In the genomic region with DNA sequence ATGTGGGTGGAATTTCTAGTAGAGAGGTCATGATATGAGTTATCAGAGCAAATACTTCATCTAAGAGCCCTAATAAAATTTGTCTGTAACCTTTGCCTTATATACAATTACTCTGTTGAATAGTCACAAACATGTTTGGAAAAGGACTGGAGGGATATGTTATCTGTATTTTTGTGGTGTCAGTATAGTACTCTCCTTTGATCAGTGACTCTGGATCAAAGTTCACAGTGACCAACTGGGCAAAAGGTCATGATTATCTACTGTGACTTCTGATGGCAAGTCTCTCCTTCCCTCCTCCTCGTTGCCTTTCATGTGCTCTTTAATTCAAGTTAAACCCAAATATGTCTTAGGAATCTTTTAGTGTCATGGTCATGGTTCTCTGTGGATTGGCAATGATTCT, we compare ENCODE assay signal across 27 mouse cellular contexts. TPM values are rescaled to one million over a fixed set of nuclear protein-coding genes. Genes with fewer than 3 reads are reported as not detected.
"Had no signal": no experiment of that assay in that cellular context is flagged by ENCODE, and none has a peak within 500 bp of the region (broad histone marks: within the 10 kb centered on the region; RNA-seq: fewer than 3 reads in every experiment).

No protein-coding gene starts in this region.

- DNase-seq: kidney, adult 8-10 months; kidney, postnatal 25 days; layer of hippocampus, adult 9-11 months; liver, embryonic 13.5 days; lung, adult 18-20 months; lung, postnatal 10 days; lung, postnatal 36 days; right cerebral cortex, adult 18-20 months; right cerebral cortex, postnatal 14 days; right cerebral cortex, postnatal 4 days; spleen, adult 18-20 months; thymus, postnatal 25 days had no signal

- H3K4me2 ChIP-seq: limb, embryonic 13.5 days; liver, embryonic 13.5 days; lung, embryonic 15.5 days; midbrain, embryonic 15.5 days; neural tube, embryonic 12.5 days; neural tube, embryonic 15.5 days; stomach, embryonic 15.5 days had no signal

- ATAC-seq: hindbrain, postnatal 0 days; inflammation-experienced regulatory T-cells, adult 6 months; midbrain, embryonic 15.5 days had no signal

- H3K36me3 ChIP-seq: limb, embryonic 10.5 days; limb, embryonic 13.5 days; liver, embryonic 13.5 days; lung, embryonic 15.5 days; midbrain, embryonic 10.5 days; midbrain, embryonic 15.5 days; neural tube, embryonic 12.5 days; neural tube, embryonic 15.5 days; stomach, embryonic 15.5 days had no signal

- H3K27ac ChIP-seq: hindbrain, postnatal 0 days; layer of hippocampus, adult 2 months; limb, embryonic 10.5 days; limb, embryonic 13.5 days; liver, embryonic 13.5 days; lung, embryonic 15.5 days; midbrain, embryonic 10.5 days; midbrain, embryonic 15.5 days; neural tube, embryonic 12.5 days; neural tube, embryonic 15.5 days; stomach, embryonic 15.5 days had no signal

- H3K27me3 ChIP-seq: limb, embryonic 13.5 days; liver, embryonic 13.5 days; lung, embryonic 15.5 days; midbrain, embryonic 15.5 days; neural tube, embryonic 12.5 days; neural tube, embryonic 15.5 days; stomach, embryonic 15.5 days had no signal

- H3K4me3 ChIP-seq: layer of hippocampus, adult 2 months; limb, embryonic 10.5 days; limb, embryonic 13.5 days; liver, embryonic 13.5 days; lung, embryonic 15.5 days; megakaryocyte, embryonic 14.5 days; midbrain, embryonic 10.5 days; midbrain, embryonic 15.5 days; neural tube, embryonic 12.5 days; neural tube, embryonic 15.5 days; stomach, embryonic 15.5 days had no signal

- H3K9ac ChIP-seq: limb, embryonic 13.5 days; liver, embryonic 13.5 days; lung, embryonic 15.5 days; midbrain, embryonic 15.5 days; neural tube, embryonic 12.5 days; neural tube, embryonic 15.5 days; stomach, embryonic 15.5 days had no signal

- H3K9me3 ChIP-seq: limb, embryonic 10.5 days; limb, embryonic 13.5 days; liver, embryonic 13.5 days; lung, embryonic 15.5 days; megakaryocyte, embryonic 14.5 days; midbrain, embryonic 10.5 days; midbrain, embryonic 15.5 days; neural tube, embryonic 12.5 days; neural tube, embryonic 15.5 days; stomach, embryonic 15.5 days had no signal

- H3K4me1 ChIP-seq: limb, embryonic 10.5 days; limb, embryonic 13.5 days; lung, embryonic 15.5 days; midbrain, embryonic 10.5 days; midbrain, embryonic 15.5 days; neural tube, embryonic 12.5 days; neural tube, embryonic 15.5 days; stomach, embryonic 15.5 days had no signal

RNA-seq across cellular contexts. Expression of a gene that starts 41.6 kb away (rescaled TPM):
- polyA plus RNA-seq: inflammation-experienced regulatory T-cells, adult 6 months; kidney, embryonic 16.5 days; large intestine, adult 2 months; limb, embryonic 10.5 days; limb, embryonic 13.5 days; liver, embryonic 13.5 days; midbrain, embryonic 10.5 days; neural tube, embryonic 12.5 days; neural tube, embryonic 15.5 days; stomach, embryonic 15.5 days; thymus, postnatal 0 days had no signal

RNA-seq across cellular contexts. Expression of a gene that starts 58.6 kb away (rescaled TPM):
- polyA plus RNA-seq: hindbrain, postnatal 0 days; inflammation-experienced regulatory T-cells, adult 6 months; limb, embryonic 10.5 days; limb, embryonic 13.5 days; midbrain, embryonic 10.5 days; neural tube, embryonic 12.5 days; neural tube, embryonic 15.5 days had no signal
